ENCODE assay signal across 15 mouse cellular contexts in the genomic region with DNA sequence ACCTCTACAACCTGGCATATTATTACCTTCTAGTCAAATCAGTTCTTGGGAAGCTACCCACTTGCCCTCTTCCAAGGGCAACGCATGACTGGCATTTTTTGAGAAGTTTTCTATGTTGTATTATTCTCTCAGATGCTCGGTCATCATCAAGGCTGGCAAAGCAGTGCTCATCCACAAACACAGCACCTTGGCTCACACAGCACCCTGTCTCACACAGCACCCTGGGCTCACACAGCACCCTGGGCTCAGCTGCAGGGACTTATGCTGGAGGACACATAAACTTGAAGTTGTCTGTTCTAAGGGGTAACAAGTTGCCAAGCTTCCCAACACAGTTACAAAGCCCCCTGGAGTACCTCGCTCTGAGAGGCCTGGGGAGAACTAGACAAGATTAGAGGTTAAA. TPM values are rescaled to one million over a fixed set of nuclear protein-coding genes. Genes with fewer than 3 reads are reported as not detected.
A peak's percentile ranks its signal among the peaks of the same experiment; 100 is the strongest.
DNase-seq lines count a peak whose midpoint lies in the region; ATAC-seq and TF ChIP-seq lines count a peak whose summit lies in the region.
"Had no signal": no experiment of that assay in that cellular context is flagged by ENCODE, and none has a peak within 500 bp of the region (broad histone marks: within the 10 kb centered on the region; RNA-seq: fewer than 3 reads in every experiment).

No protein-coding gene starts in this region.

- no peak overlapping the region for H3K9ac ChIP-seq in kidney, embryonic 15.5 days
- H3K9ac ChIP-seq in stomach, embryonic 15.5 days: no peak overlapping the region
- H3K9ac ChIP-seq in stomach, postnatal 0 days (ENCODE audit: low read length): no peak overlapping the region
- no peak overlapping the region for H3K9ac ChIP-seq in intestine, postnatal 0 days (ENCODE audit: low read depth, low read length)
- no peak overlapping the region for H3K9ac ChIP-seq in neural tube, embryonic 15.5 days (replicated peaks)
- H3K9ac ChIP-seq: liver, embryonic 13.5 days had no signal

- ATAC-seq in kidney, embryonic 15.5 days (replicated peaks; ENCODE audit: low FRiP score): no peak
- ATAC-seq in stomach, embryonic 15.5 days (ENCODE audit: insufficient read depth, low FRiP score, low read depth): no peak
- ATAC-seq in stomach, postnatal 0 days (ENCODE audit: low FRiP score, low TSS enrichment): no peak
- ATAC-seq in intestine, postnatal 0 days: no peak
- ATAC-seq in neural tube, embryonic 15.5 days (ENCODE audit: low FRiP score): no peak

- H3K4me1 ChIP-seq in kidney, embryonic 15.5 days: peaks cover 55% of the 10 kb centered on the region
- H3K4me1 ChIP-seq in stomach, embryonic 15.5 days: peaks cover 8% of the 10 kb centered on the region; the same call in 1 of the 2 replicates
- no peaks in the 10 kb centered on the region for H3K4me1 ChIP-seq in stomach, postnatal 0 days (replicated peaks; ENCODE audit: control insufficient read depth, insufficient read depth)
- peaks cover 4% of the 10 kb centered on the region; the same call in 1 of the 2 replicates for H3K4me1 ChIP-seq in intestine, postnatal 0 days (replicated peaks; ENCODE audit: control insufficient read depth, insufficient read depth, low read length)
- peaks cover 36% of the 10 kb centered on the region for H3K4me1 ChIP-seq in neural tube, embryonic 15.5 days

- H3K4me3 ChIP-seq in kidney, embryonic 15.5 days (replicated peaks): no peak overlapping the region
- no peak overlapping the region for H3K4me3 ChIP-seq in stomach, embryonic 15.5 days (replicated peaks)
- H3K4me3 ChIP-seq in stomach, postnatal 0 days (ENCODE audit: low read depth, low read length): no peak overlapping the region
- no peak overlapping the region for H3K4me3 ChIP-seq in intestine, postnatal 0 days (ENCODE audit: low read depth, low read length)
- no peak overlapping the region for H3K4me3 ChIP-seq in neural tube, embryonic 15.5 days (replicated peaks)
- H3K4me3 ChIP-seq: erythroblast, embryonic 14.5 days; liver, embryonic 13.5 days had no signal

- TF ChIP-seq CTCF in stomach, postnatal 0 days (IDR thresholded peaks at IDR 0.05; ENCODE audit: low read depth): no peak
- no peak for TF ChIP-seq CTCF in intestine, postnatal 0 days (IDR thresholded peaks at IDR 0.05; ENCODE audit: low read depth)

- H3K9me3 ChIP-seq in kidney, embryonic 15.5 days (replicated peaks): no peaks in the 10 kb centered on the region
- H3K9me3 ChIP-seq in stomach, embryonic 15.5 days: no peaks in the 10 kb centered on the region
- no peaks in the 10 kb centered on the region for H3K9me3 ChIP-seq in stomach, postnatal 0 days (ENCODE audit: control insufficient read depth, low read length)
- no peaks in the 10 kb centered on the region for H3K9me3 ChIP-seq in intestine, postnatal 0 days (ENCODE audit: control insufficient read depth)
- no peaks in the 10 kb centered on the region for H3K9me3 ChIP-seq in neural tube, embryonic 15.5 days (replicated peaks)
- H3K9me3 ChIP-seq: liver, embryonic 13.5 days had no signal

- H3K27me3 ChIP-seq in kidney, embryonic 15.5 days: peaks cover 31% of the 10 kb centered on the region
- H3K27me3 ChIP-seq in stomach, embryonic 15.5 days (replicated peaks): 0 out of 2 replicates have a peak, but pooled peaks cover 5% of the 10 kb centered on the region
- no peaks in the 10 kb centered on the region for H3K27me3 ChIP-seq in stomach, postnatal 0 days (ENCODE audit: control insufficient read depth, insufficient read depth, low read length)
- no peaks in the 10 kb centered on the region for H3K27me3 ChIP-seq in intestine, postnatal 0 days (replicated peaks; ENCODE audit: control insufficient read depth, insufficient read depth, low read length)
- no peaks in the 10 kb centered on the region for H3K27me3 ChIP-seq in neural tube, embryonic 15.5 days (replicated peaks)

- WGBS in kidney, embryonic 15.5 days: 90% methylated on average over 3 of the region's 3 CpGs
- WGBS in stomach, embryonic 15.5 days: 81% methylated on average over 3 of the region's 3 CpGs
- WGBS in stomach, postnatal 0 days: 83% methylated on average over 3 of the region's 3 CpGs
- 83% methylated on average over 3 of the region's 3 CpGs for WGBS in intestine, postnatal 0 days
- 88% methylated on average over 3 of the region's 3 CpGs for WGBS in neural tube, embryonic 15.5 days

- peak overlapping the region; percentile 93 for H3K4me2 ChIP-seq in kidney, embryonic 15.5 days
- peak overlapping the region; percentile 85 for H3K4me2 ChIP-seq in stomach, embryonic 15.5 days
- no peak overlapping the region for H3K4me2 ChIP-seq in stomach, postnatal 0 days (replicated peaks; ENCODE audit: low read depth)
- peak overlapping the region; percentile 87 for H3K4me2 ChIP-seq in intestine, postnatal 0 days (replicated peaks; ENCODE audit: low read depth)
- H3K4me2 ChIP-seq in neural tube, embryonic 15.5 days: peak overlapping the region; percentile 91

- DNase-seq in kidney, adult 8-10 months: no peak
- no peak for DNase-seq in stomach, postnatal 0 days (ENCODE audit: low spot score)
- no peak for DNase-seq in right cerebral cortex, postnatal 25 days
- DNase-seq in adrenal gland, postnatal 25 days: no peak
- DNase-seq: adrenal gland, postnatal 14 days; cerebellum, adult 11 months; heart, postnatal 4 days; liver, embryonic 13.5 days; thymus, postnatal 4 days had no signal

- TF ChIP-seq EP300 in stomach, postnatal 0 days (optimal IDR thresholded peaks at IDR 0.05): no peak

- no peak overlapping the region for H3K27ac ChIP-seq in kidney, embryonic 15.5 days
- no peak overlapping the region for H3K27ac ChIP-seq in stomach, embryonic 15.5 days
- H3K27ac ChIP-seq in stomach, postnatal 0 days (replicated peaks): no peak overlapping the region
- H3K27ac ChIP-seq in intestine, postnatal 0 days (ENCODE audit: low read depth, low read length): no peak overlapping the region
- 0 out of 2 replicates have a peak overlapping the region, but pooled peaks have one; percentile 48 for H3K27ac ChIP-seq in neural tube, embryonic 15.5 days (replicated peaks)
- H3K27ac ChIP-seq: liver, embryonic 13.5 days had no signal

- no peaks in the 10 kb centered on the region for H3K36me3 ChIP-seq in kidney, embryonic 15.5 days
- no peaks in the 10 kb centered on the region for H3K36me3 ChIP-seq in stomach, embryonic 15.5 days
- no peaks in the 10 kb centered on the region for H3K36me3 ChIP-seq in stomach, postnatal 0 days (ENCODE audit: control insufficient read depth, insufficient read depth, low read length)
- no peaks in the 10 kb centered on the region for H3K36me3 ChIP-seq in intestine, postnatal 0 days (ENCODE audit: control insufficient read depth, insufficient read depth)
- H3K36me3 ChIP-seq in neural tube, embryonic 15.5 days: no peaks in the 10 kb centered on the region
- H3K36me3 ChIP-seq: liver, embryonic 13.5 days had no signal

RNA-seq across cellular contexts. Expression of a gene that starts 2.5 kb away (rescaled TPM):
- polyA plus RNA-seq in kidney, embryonic 15.5 days (2015; fragmentation: Nextera tagmentation; extraction: Ambion mirVana): 6.9 and 7.1 TPM in 2 replicates
- polyA plus RNA-seq in stomach, embryonic 15.5 days (2015; fragmentation: Nextera tagmentation; extraction: Ambion mirVana): 10.9 and 12.6 TPM in 2 replicates
- 7.8 and 9.0 TPM in 2 replicates for polyA plus RNA-seq in stomach, postnatal 0 days (2015; fragmentation: Nextera tagmentation; extraction: Ambion mirVana)
- polyA plus RNA-seq in intestine, postnatal 0 days (2015; fragmentation: Nextera tagmentation; extraction: Ambion mirVana): 16.1 and 18.8 TPM in 2 replicates
- 4.6 and 7.0 TPM in 2 replicates for polyA plus RNA-seq in neural tube, embryonic 15.5 days (2015; fragmentation: Nextera tagmentation; extraction: Ambion mirVana)
- 80.2 and 103 TPM in 2 replicates for total RNA-seq in adrenal gland, postnatal 25 days (2021)
- total RNA-seq: megakaryocyte, adult 5-6 weeks had no signal
